Mouse (Mus musculus) hindbrain, embryonic 15.5 days (tissue): ENCODE measurements around the gene Sh3rf3. TPM values are rescaled to one million over a fixed set of nuclear protein-coding genes. Genes with fewer than 3 reads are reported as not detected.
A peak's percentile ranks its signal among the peaks of the same experiment; 100 is the strongest.

Source experiments
- ATAC-seq: fragments of 200-750 bp; cut with Nextera tagmentation; 2 replicates; pipeline ENCODE4 v1.8.0; 2017; ENCODE audit warnings: low read depth, moderate number of reproducible peaks, moderate TSS enrichment; ENCODE audit not compliant: low FRiP score
- H3K27ac ChIP-seq: fragments of 300-500 bp; sonication (generic); replicated peaks from 2 replicates; pipeline ENCODE4 v1.5.1; 2015; ENCODE audit warnings: mild to moderate bottlenecking, inconsistent platforms
- H3K27me3 ChIP-seq: fragments of 300-500 bp; sonication (generic); 2 replicates; pipeline ENCODE4 v1.6.1; 2015; ENCODE audit warnings: control low read depth, inconsistent platforms
- H3K36me3 ChIP-seq: fragments of 300-500 bp; sonication (generic); 2 replicates; pipeline ENCODE4 v1.6.1; 2015; ENCODE audit warnings: control low read depth, inconsistent platforms
- H3K4me1 ChIP-seq: fragments of 300-500 bp; sonication (generic); replicated peaks from 2 replicates; pipeline ENCODE4 v1.6.1; 2015; ENCODE audit warnings: control low read depth, inconsistent platforms
- H3K4me2 ChIP-seq: fragments of 300-500 bp; sonication (generic); 2 replicates; pipeline ENCODE4 v1.6.1; 2015; ENCODE audit warnings: moderate library complexity, mild to moderate bottlenecking, inconsistent platforms
- H3K4me3 ChIP-seq: fragments of 300-500 bp; sonication (generic); 2 replicates; pipeline ENCODE4 v1.5.1; 2015; ENCODE audit warnings: mild to moderate bottlenecking, inconsistent platforms
- H3K9ac ChIP-seq: fragments of 300-500 bp; sonication (generic); 2 replicates; pipeline ENCODE4 v1.6.1; 2015; ENCODE audit warnings: inconsistent platforms
- H3K9me3 ChIP-seq: fragments of 300-500 bp; sonication (generic); 2 replicates; pipeline ENCODE4 v1.6.1; 2016; ENCODE audit warnings: control low read depth, inconsistent platforms
- WGBS: fragments of 180-500 bp; shearing (Covaris S2); methylation state at CpG from one replicate; pipeline ENCODE4 v1.1.7; 2015; 5-methylcytosine and 5-hydroxymethylcytosine counted together
- polyA plus RNA-seq: library from polyadenylated mRNA; unstranded; fragments of >200 nt; fragmentation: Nextera tagmentation; extraction: Ambion mirVana; gene quantifications from 2 replicates; pipeline ENCODE4 v1.2.1, GENCODE M21; 2015

The Sh3rf3 gene
- polyA plus RNA-seq, 1 experiment from 2014 or later: 4.4 TPM

DNA sequence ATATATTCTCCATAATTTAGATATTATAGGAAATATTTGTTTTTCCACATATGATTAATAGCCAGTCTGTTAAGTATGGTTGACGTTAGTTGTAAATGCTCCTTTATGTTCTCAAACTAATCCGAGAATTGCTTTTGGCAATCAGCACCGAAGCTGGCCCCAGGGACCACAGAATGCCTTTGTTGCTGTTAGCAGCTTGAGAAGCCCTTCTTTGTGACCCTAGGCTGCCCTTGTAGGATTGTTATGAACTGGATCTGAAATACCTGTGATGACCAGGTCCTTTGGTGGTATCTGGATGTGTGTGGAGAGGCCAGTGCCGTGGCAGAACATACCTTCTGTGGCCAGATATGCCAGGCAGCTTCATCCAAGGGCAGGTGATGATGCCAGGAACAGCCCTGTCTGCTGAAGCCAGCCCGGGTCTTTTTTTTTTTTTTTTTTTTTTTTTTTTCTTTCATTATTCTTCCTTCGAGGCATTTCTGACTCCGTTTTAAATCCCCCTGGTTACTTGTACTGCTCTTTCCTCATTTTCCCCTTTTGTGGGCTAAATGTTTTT, 10.9 kb downstream of the Sh3rf3 start:
- WGBS: 56% methylated on average over 7 of the region's 7 CpGs
- no peak overlapping the region for H3K9ac ChIP-seq

DNA sequence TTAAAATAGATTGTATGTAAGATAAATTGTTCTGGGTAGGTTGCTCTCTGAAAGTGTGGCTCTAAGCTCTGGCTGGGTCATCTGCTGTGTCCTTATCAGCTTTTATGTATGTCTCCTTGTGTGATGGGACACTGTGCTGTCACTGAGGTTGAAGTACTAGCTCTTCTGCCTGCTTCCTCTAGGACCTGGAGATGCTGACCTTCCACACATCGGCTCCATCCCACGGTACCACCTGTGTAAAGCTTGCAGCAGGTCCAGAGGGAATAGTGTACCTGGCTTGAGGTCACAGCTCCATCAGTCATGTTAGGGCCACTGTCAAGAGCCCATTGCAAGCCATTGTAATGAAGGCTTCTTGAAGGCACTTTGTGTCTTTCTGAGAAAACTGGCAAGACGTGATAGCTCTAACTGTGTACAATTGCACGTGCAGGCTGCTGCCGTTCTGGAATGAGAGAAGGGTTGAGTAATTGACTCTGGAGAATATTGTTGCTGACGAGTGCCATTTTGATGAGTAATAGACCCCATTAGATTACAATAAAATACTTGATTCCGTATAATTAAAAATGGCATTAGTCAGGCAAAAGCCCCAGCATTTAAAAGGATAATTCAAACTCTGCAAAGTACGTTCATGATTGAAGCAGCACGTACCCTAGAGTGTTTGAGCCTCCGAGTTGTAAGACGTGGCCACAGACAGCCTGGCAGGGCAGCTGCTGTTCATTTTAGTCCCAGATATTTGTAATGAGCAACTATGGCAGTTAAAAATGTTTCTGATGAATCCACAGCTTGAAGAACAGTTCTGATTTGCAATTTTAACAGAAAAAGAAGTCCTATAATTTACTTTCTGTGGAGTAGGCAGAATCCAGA, 16.3 kb downstream of the Sh3rf3 start:
- ATAC-seq: peak; percentile 49; the same call in 1 of the 2 replicates
- Histone ChIP-seq H3K4me3 (no peak overlapping the region), H3K4me1 (peaks cover 4% of the 10 kb centered on the region; the same call in 1 of the 2 replicates), H3K4me2 (no peak overlapping the region), H3K27me3 (no peaks in the 10 kb centered on the region), H3K9ac (no peak overlapping the region), H3K36me3 (no peaks in the 10 kb centered on the region), H3K27ac (no peak overlapping the region), H3K9me3 (no peaks in the 10 kb centered on the region)
- 64% methylated on average over 11 of the region's 11 CpGs for WGBS

More for the DNA sequence above, 10.9 kb downstream of the Sh3rf3 start:
- Histone ChIP-seq H3K36me3 (no peaks in the 10 kb centered on the region), H3K4me3 (no peak overlapping the region), H3K4me1 (no peaks in the 10 kb centered on the region), H3K9me3 (no peaks in the 10 kb centered on the region), H3K27ac (no peak overlapping the region), H3K27me3 (no peaks in the 10 kb centered on the region), H3K4me2 (no peak overlapping the region)
- no peak for ATAC-seq

DNA sequence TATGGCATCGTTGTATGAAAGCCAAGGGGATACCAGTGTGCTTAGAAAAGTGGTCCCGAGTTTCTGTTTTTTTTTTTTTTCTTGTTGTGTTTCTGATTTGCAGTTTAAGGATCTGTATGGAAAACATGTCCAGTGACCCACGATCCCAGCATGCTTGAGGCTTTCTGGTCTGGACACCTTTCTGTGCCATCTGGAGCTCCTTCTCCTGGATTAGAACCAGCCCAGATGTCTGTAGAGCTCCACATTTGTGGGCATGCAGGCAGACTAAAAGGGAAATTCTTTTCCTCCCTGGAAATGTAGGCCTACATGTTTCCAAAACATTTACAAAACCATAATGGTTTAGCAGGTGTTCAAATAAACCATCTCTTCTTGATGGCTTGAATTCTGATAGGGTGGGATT, 20.0 kb downstream of the Sh3rf3 start:
- WGBS: 79% methylated on average over 3 of the region's 3 CpGs
- ATAC-seq: no peak
- Histone ChIP-seq H3K27ac (no peak overlapping the region), H3K4me1 (peaks cover 4% of the 10 kb centered on the region; the same call in 1 of the 2 replicates), H3K4me2 (no peak overlapping the region), H3K9me3 (no peaks in the 10 kb centered on the region), H3K27me3 (no peaks in the 10 kb centered on the region), H3K36me3 (no peaks in the 10 kb centered on the region), H3K9ac (no peak overlapping the region), H3K4me3 (no peak overlapping the region)

DNA sequence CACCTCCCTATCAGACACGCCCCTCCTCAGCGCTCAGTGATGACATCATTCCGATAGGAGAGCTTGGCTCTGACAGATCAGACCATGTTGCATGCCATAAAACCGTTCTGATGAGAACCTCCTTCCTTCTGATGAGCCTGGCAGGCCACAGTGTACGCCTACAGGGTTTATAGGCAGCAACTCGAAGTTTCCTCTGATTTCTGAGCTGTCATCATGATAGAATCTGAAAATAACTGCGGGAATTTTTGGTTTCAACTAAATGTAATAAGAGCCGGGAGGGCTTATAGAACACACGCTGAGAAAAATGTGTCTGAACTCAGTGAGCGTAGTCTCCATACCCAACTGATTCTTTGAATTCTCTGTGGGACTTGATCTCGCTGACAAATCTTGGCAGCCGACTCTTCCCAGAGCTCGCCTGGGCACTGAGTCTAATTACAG, 20.6 kb downstream of the Sh3rf3 start:
- ATAC-seq: no peak
- Histone ChIP-seq H3K27ac (no peak overlapping the region), H3K9me3 (no peaks in the 10 kb centered on the region), H3K27me3 (no peaks in the 10 kb centered on the region), H3K4me2 (no peak overlapping the region), H3K4me1 (peaks cover 4% of the 10 kb centered on the region; the same call in 1 of the 2 replicates), H3K4me3 (no peak overlapping the region), H3K36me3 (no peaks in the 10 kb centered on the region), H3K9ac (no peak overlapping the region)
- 63% methylated on average over 13 of the region's 13 CpGs for WGBS

DNA sequence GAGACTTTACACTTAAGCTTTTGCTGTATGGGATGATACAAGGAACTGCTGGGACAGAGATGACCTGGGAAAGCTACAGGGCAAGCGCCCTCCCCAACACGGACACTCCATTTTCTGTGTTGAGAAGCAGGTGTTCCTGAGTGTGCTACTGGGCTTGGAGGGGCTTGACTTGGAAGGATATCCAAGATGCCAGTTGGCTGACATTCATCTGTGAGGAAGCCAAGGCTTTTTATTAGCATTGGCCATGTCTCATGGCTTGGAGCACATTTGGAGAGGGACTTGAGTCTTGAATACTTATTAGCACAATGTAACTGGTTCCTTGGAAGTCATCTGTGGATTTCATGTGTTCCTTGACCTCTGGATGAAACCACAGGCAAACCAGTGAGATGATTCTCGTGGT, 23.2 kb downstream of the Sh3rf3 start:
- no peaks in the 10 kb centered on the region for H3K9me3 ChIP-seq
- 86% methylated on average over 3 of the region's 3 CpGs for WGBS
- H3K27ac ChIP-seq: no peak overlapping the region
- H3K36me3 ChIP-seq: no peaks in the 10 kb centered on the region
- H3K9ac ChIP-seq: no peak overlapping the region
- ATAC-seq: no peak
- H3K27me3 ChIP-seq: no peaks in the 10 kb centered on the region
- peaks cover 4% of the 10 kb centered on the region; the same call in 1 of the 2 replicates for H3K4me1 ChIP-seq
- H3K4me2 ChIP-seq: no peak overlapping the region
- H3K4me3 ChIP-seq: no peak overlapping the region

DNA sequence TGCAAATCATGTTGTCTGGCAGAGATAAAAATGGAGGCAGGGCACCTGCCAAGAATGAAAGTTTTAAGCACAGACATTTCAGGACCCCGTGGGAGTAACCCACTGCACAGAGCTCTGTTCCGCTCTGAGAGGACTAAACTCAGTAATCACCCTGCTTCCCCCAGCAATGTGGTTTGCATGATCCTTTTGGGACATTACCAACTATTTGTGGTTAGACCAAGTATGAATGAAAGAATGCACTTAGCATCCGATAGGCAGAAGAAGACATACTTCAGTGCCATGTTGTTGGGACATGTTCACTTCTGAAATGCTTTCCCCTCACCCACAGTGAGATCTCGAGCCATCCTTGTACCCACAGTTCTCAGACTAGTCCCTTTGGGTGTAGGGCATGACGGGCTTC, 24.3 kb downstream of the Sh3rf3 start:
- H3K4me2 ChIP-seq: no peak overlapping the region
- H3K9me3 ChIP-seq: no peaks in the 10 kb centered on the region
- no peak overlapping the region for H3K4me3 ChIP-seq
- H3K9ac ChIP-seq: no peak overlapping the region
- no peaks in the 10 kb centered on the region for H3K27me3 ChIP-seq
- ATAC-seq: no peak
- H3K36me3 ChIP-seq: no peaks in the 10 kb centered on the region
- H3K4me1 ChIP-seq: peaks cover 4% of the 10 kb centered on the region; the same call in 1 of the 2 replicates
- H3K27ac ChIP-seq: no peak overlapping the region
- WGBS: 92% methylated on average over 5 of the region's 5 CpGs

DNA sequence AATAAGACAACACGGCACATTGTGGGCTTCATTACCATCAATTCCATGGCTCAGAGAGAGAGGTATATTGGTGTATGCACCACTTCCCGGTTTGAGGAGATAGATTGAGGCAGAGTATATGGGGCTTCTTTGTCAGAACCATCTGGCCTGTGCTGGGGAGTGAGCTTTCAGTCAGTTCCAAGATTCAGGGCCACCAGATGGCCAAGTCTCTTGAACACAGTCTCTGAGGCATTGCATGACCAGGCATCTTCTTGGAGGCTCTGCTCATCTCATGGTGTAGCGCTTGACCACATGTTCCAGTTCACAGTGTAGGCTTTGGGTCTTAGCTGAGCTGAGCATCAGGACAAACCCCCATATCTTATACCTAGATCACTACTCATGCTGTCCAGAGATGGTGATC, 28.8 kb downstream of the Sh3rf3 start:
- H3K36me3 ChIP-seq: no peaks in the 10 kb centered on the region
- no peak overlapping the region for H3K4me3 ChIP-seq
- ATAC-seq: no peak
- no peaks in the 10 kb centered on the region for H3K27me3 ChIP-seq
- no peak overlapping the region for H3K27ac ChIP-seq
- H3K4me2 ChIP-seq: no peak overlapping the region
- WGBS: 94% methylated on average over 3 of the region's 3 CpGs
- no peaks in the 10 kb centered on the region for H3K4me1 ChIP-seq
- no peaks in the 10 kb centered on the region for H3K9me3 ChIP-seq
- no peak overlapping the region for H3K9ac ChIP-seq

DNA sequence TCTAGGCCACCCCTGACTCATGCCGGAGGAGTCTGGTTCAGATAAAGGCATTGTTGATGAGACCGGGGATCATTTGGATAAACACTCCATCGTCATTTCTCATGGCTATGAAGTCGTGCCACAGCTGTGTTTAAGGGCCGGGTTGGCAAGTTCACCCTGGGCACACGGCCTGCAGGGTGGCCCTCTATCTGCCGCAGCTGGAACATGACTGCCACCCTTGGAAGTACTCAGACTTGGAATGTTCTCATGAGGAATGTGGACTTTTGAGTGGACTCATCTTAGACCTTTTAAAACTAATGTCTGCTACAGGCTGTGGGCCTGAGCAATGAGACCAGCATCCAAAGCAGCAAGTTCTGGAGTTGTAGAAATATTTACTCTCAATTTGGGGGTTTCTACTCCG, 29.9 kb downstream of the Sh3rf3 start:
- H3K36me3 ChIP-seq: no peaks in the 10 kb centered on the region
- no peaks in the 10 kb centered on the region for H3K27me3 ChIP-seq
- no peaks in the 10 kb centered on the region for H3K9me3 ChIP-seq
- H3K4me1 ChIP-seq: peaks cover 7% of the 10 kb centered on the region; the same call in 1 of the 2 replicates
- 93% methylated on average over 8 of the region's 8 CpGs for WGBS
- no peak for ATAC-seq
- no peak overlapping the region for H3K9ac ChIP-seq
- H3K27ac ChIP-seq: no peak overlapping the region
- no peak overlapping the region for H3K4me3 ChIP-seq
- no peak overlapping the region for H3K4me2 ChIP-seq

DNA sequence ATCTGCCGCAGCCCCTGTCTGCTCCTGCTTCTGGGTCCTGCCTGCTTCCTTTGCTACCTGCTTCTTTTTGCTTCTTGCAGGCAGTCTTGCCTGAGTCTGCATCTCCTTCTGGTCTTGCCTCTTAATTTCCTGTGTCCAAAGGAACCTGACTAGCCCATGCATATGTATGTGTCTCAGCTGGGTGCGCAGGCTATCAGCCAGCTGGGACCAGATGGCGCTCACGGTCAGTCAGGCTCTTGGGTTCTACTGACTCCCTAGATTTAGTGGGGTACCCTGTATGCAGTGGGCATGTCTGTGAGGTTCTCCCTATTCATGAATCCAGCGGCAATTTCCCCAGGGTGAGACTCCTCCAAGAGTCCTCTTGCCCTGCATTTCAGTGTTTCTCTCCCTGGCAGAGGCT, 35.0 kb downstream of the Sh3rf3 start:
- Histone ChIP-seq H3K9me3 (no peaks in the 10 kb centered on the region), H3K4me2 (no peak overlapping the region), H3K36me3 (no peaks in the 10 kb centered on the region), H3K9ac (no peak overlapping the region), H3K27ac (no peak overlapping the region), H3K4me3 (no peak overlapping the region), H3K4me1 (peaks cover 9% of the 10 kb centered on the region; the same call in 1 of the 2 replicates), H3K27me3 (no peaks in the 10 kb centered on the region)
- no peak for ATAC-seq
- WGBS: 54% methylated on average over 5 of the region's 5 CpGs

DNA sequence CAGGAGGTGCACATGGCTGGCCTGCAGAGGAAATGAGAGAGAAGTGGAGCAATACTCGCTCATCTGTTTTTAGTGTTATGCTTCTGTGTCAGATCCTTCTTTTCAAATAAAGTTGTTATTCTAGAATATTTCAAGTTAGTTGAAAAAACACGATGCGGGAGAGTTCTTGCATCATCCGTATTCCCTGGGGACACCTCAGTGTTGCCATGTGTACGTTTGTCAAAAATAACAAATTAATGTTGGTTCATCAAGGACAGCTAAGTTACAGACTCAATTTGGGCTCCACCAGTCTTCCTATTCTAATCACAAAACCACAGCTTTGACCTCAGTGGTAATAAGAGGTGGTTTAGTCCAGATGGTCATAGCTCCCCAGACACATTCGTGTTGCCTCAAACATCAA, 35.4 kb downstream of the Sh3rf3 start:
- Histone ChIP-seq H3K9me3 (no peaks in the 10 kb centered on the region), H3K9ac (no peak overlapping the region), H3K27ac (no peak overlapping the region), H3K36me3 (no peaks in the 10 kb centered on the region), H3K4me1 (peaks cover 9% of the 10 kb centered on the region; the same call in 1 of the 2 replicates), H3K27me3 (no peaks in the 10 kb centered on the region), H3K4me2 (no peak overlapping the region), H3K4me3 (no peak overlapping the region)
- no peak for ATAC-seq
- 71% methylated on average over 6 of the region's 6 CpGs for WGBS

DNA sequence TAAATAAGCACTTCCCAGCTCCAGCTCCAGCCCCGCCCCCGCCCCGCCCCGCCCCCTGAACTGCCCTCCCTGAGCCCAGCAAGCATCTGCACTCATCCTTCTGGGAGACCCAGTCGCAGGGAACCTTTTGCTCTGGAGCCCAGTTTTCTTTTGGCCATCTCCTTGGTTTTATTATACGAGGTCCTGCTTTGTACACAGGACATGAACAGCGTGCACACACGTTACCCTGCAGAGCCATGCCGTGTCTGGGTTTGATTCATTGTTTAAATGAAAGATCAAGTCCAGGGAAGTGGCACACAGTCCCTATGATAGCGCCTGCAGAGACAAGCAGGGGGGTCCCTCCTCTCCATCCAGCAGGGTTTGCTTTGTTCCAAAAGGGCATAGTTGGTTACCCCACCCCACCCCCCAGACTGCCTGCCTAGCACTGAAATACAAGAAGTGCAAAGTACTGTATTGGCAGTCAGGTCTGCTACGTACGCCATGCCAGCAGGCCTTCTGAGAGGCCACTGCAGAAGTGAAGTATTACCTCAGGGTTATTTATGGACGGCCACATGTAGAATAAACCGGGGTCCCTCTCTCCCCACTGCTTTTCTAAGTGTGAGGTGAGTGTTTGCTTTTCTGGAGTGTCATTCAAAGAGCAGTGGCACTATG, 41.5 kb downstream of the Sh3rf3 start:
- ATAC-seq: peak; percentile 65
- no peak overlapping the region for H3K4me3 ChIP-seq
- H3K4me1 ChIP-seq: peaks cover 24% of the 10 kb centered on the region
- H3K36me3 ChIP-seq: no peaks in the 10 kb centered on the region
- 0 out of 2 replicates have a peak overlapping the region, but pooled peaks have one; percentile 1 for H3K4me2 ChIP-seq
- H3K9ac ChIP-seq: no peak overlapping the region
- no peaks in the 10 kb centered on the region for H3K27me3 ChIP-seq
- WGBS: 9% methylated on average over 14 of the region's 14 CpGs
- H3K27ac ChIP-seq: no peak overlapping the region
- H3K9me3 ChIP-seq: no peaks in the 10 kb centered on the region

DNA sequence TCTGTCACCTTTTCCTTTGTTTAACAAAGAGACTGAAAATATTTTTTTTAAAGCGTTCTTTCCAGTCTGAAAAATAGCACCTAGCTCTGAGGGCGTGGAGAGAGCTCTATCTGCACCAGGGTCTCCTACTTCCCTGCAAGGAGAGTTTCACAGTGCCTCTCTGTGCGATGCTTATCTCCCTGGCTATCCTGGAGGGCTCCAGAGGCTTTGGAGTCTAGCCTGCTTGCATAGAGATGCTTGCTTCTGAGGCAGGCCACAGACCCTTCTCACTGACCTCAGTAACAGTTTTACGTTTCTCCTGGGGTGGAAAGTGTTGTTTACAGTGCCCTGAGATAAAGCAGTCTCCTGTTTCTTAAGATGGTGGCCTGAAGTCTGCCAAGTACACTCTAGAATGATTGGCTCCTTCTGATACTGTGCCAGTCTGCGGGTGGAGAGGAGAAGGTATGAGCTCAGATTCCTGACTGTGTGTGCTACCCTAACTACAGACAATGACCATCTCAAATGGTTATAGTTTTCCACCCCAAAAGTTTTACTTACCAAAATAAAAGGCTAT, 42.1 kb downstream of the Sh3rf3 start:
- Histone ChIP-seq H3K4me1 (peaks cover 24% of the 10 kb centered on the region), H3K27ac (no peak overlapping the region), H3K36me3 (no peaks in the 10 kb centered on the region), H3K27me3 (no peaks in the 10 kb centered on the region), H3K4me2 (no peak overlapping the region), H3K9me3 (no peaks in the 10 kb centered on the region), H3K9ac (no peak overlapping the region), H3K4me3 (no peak overlapping the region)
- WGBS: 53% methylated on average over 5 of the region's 5 CpGs
- ATAC-seq: no peak
